Mouse (Mus musculus) heart, postnatal 0 days (tissue): ENCODE results near the gene Sos2.

Experiments used
- CTCF ChIP-seq: IDR thresholded peaks from 2 replicates; pipeline ENCODE4 v1.5.1; 2016; ENCODE audit warnings: antibody characterized with exemption, control low read depth, low read depth
- EP300 ChIP-seq: IDR thresholded peaks from 2 replicates; pipeline ENCODE4 v1.6.1; 2016; ENCODE audit warnings: antibody characterized with exemption, low read depth

DNA sequence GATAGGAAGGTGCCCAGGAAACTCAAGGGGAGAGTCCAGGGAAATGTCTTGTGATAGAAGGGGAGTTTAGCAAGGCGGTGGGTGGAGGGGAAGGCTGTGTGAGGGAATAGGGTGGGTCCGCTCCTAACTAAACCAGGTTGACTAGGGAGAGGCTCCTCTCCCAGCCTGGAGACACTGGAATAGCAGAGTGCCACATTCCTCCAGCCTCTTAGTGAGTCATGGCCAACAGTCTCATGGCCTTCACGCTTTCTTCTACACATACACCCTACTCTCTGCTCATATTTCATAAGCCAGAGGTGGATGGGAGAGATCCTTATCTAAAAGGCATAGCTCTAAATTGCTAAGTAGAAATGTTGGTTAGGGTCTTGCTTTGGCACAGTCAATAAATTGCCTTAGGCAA is 111.7 kb downstream of the Sos2 start:
- TF ChIP-seq EP300 (no peak), CTCF (no peak)
